Mouse (Mus musculus) WW6 (cell line): ENCODE data around the gene B9d1.

ENCODE experiments used
- DNase-seq: peaks from one replicate; pipeline ENCODE4 v3.0.0-alpha.2; 2013; ENCODE audit warnings: low read depth, low spot score

The B9d1 gene

DNA sequence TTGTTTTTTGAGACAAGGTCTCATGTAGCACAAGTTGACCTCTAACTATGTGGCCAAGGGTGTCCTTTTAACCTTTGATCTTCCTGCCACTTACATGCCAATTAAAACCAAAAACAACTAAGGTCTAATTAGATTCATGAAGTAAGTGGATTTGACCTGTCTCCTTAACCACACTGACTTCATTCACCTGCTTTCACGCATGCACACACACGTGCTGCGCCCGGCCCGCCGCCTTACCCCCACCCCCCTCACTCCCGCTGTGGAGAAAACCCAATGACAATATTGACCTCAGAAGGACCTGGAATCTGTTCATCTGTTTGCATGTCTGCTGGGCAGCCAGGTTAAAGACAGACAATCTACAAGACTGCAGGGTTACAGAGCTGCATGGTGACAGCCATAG lies 35.7 kb downstream of the B9d1 start:
- no peak for DNase-seq

GRCm38 (mm10) chr11:61541106-61541505 lies 36.2 kb downstream of the B9d1 start:
- no peak for DNase-seq

DNA sequence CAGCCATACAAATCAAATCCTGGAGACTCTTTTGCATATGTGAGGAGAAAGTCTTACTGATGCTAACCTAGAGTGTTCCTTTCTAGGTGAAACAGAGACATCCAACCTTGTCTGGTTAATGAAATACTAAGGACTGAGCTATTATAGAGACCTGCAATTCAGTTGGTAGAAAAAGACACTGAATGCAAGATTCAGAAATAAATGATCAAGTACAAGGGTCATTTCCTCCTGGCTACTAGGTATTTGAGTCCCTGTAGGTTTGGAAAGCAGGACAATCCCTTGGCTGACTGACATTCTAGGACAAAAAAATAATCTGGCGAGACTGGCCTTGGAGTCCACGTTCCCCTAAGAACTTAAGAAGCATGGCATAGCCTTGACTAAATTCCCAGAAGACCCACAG lies 40.6 kb downstream of the B9d1 start:
- DNase-seq = no peak

- DNase-seq = no peak
Observed at GRCm38 (mm10) chr11:61546452-61546851, 41.5 kb downstream of the B9d1 start.

DNA sequence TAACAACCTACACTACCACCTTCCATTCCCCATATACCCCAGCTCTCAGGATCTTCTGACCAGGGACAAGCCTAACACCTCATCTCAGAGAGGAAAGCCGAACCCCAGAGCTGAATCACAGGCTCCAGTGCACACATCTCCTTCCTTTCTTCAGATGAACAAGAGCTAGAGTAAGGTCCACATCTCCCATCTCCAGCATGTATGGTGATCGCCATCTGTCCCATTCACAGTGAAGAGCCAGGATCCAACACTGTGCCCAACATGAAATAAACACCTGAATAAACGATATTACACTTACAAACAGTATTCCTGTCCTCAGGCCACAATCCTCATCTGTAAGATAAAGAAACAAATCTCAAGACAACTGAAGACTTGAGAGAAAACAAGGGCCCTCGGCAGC lies 42.8 kb downstream of the B9d1 start:
- no peak for DNase-seq

GRCm38 (mm10) chr11:61550631-61551030 lies 45.7 kb downstream of the B9d1 start:
- no peak for DNase-seq

DNA sequence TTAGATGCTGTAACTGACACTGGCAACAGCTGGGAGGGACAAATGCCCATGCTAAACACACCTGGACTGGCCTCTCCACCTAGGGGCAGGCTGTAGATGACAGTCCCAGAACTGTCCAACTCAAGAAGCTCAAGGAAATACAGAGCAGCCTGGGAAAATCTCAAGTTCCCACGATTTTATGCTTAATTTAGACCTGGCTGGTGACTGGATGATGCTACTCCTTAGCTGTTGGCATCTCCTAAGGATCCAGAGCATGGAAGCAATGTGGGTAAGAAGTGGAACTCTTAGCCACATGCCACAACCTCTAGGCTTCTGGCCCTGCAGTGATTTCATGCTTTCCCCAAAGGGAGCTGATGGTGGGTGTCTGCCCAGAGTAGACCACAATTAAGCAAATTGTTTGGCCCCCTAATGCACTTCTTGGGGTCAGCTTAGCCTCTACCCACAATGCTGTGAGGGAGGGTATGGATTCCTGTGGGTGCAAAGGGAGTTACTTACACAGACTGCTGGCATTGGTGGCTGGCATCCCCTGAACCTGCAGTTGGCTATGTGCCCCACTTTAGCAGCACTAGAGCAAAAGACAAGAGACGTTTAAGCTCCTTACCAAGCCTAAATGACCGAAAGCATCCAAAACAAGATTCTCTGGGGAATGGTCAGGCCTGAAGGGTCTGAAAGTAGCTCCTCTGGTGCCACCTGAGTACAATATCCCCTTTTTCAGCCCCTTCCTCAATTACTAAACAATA lies 48.2 kb downstream of the B9d1 start:
- DNase-seq = no peak

DNA sequence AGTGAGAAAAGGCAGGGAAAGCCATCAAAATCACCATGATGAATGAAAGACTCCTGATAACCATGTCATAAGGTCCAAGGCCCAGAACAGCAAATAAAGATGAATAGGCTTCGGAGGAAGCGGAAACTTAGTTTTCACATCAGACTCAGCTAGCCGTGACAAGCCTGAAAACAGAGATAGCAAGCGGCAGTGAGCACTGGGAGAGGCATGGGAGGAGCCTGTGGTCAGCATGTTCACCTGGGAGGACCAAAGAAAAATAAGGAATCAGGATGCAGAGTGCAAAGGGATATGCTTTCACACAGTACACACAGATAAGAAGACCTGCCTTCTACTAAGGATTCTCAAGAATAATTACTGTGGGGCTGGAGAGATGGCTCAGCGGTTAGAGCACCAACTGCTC lies 54.6 kb downstream of the B9d1 start:
- DNase-seq = no peak

GRCm38 (mm10) chr11:61562421-61562820 lies 57.5 kb downstream of the B9d1 start:
- DNase-seq = no peak
